Mouse (Mus musculus): ENCODE measurements around the gene Atp10b. TPM values are rescaled to one million over a fixed set of nuclear protein-coding genes. Genes with fewer than 3 reads are reported as not detected.

Gene Atp10b
- polyA plus RNA-seq, 1 experiment from 2014 or later: 0.04 TPM

DNA sequence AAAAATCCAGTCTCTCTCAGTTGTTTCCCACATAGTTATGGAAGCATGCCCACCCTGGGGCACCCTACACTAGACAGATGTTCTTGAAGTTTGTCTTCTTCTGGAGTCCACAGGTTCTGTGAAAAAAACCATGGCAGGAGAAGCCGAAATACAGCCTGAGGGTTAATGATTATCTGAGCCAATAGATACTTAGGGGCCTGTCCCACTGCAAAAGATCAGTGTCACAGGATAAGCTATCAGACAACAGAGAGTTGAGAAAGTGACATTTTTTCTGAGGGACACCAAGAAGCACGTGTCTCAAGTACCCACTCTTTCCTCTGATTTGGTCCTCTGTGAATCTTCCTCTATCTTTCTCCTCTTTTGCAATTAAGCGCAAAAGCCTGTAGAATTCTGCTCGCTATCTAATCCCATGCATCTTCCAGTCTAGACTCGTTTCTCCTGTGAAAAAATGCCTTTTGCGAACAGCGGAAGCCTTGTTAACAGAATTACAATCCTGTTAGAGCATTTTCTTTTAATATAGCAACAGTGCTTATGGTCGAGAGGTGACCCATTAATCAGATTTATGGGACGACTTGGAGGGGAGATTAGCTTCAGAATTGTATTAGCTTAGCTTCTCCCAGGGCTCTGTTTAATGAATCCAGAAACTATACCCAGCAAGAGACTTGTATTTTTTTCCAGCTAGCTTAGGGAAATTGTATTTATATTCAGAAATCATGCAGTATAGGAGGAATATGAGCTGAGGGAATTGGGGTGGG is 10.7 kb downstream of the Atp10b start:
- Histone ChIP-seq H3K4me3 (no peak overlapping the region), H3K27me3 (ENCODE audit: low read depth, poor library complexity, severe bottlenecking) (no peaks in the 10 kb centered on the region), H3K27ac (replicated peaks) (no peak overlapping the region), H3K9me3 (replicated peaks) (no peaks in the 10 kb centered on the region), H3K36me3 (no peaks in the 10 kb centered on the region), H3K4me1 (no peaks in the 10 kb centered on the region)
- DNase-seq (ENCODE audit: low spot score): no peak
- WGBS: 80% methylated on average over 9 of the region's 9 CpGs

DNA sequence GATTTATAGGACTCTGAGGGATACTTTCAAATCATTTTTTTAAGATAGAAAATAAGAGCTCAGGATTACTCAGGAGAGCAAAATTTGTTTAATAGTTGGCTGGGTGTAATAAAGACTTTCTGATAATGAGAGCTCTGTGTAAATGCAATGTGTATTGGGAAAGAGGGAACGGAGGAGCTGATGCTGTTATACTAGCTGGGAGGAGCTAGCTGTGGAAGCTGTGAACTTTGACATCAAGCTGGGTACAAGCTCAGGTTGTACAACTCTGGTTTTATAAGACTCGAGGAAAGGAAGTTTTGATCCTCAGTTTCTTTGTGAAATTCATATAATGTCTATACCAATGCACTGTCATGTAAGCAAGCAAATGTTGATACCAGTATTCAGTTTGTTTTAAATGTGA is 20.9 kb downstream of the Atp10b start:
- no peaks in the 10 kb centered on the region for H3K27me3 ChIP-seq (ENCODE audit: low read depth, poor library complexity, severe bottlenecking)
- WGBS: 85% methylated on average over 2 of the region's 2 CpGs
- no peak for DNase-seq (ENCODE audit: low spot score)

DNA sequence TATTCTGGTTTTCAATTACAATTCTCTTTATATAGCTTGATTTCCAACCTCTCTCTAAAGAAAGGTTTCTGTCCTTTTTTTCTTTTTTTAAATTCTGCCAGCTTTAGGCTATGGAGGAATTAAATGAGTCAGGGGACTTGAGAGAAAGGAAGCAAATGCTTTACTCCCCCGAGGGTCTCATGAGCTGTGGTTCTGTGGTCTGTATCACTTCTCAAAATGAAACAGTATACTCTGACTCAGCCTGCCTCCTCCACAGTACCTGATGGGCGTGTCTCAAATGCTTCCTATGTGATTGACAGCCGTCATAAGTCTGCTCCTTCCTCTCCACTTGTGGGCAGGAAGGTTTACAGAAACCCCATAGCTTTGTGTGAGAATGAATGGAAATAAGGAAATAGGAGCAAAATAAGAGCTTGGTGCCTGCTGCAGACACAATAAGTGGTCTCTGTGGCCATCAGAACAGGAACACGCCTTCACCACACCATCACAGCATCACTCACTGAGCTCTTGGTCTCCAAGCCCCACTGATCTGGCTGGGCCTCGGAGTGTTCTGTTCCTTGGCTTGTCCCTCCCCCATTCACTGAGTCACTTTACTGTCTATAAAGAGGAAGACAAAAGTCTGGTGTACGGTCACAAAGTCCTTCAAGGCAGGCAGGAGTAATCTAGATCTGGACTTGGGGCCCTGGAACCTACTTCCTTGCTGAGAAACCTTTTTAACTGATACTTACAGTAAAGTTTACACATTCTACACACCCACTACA is 24.9 kb downstream of the Atp10b start:
- no peaks in the 10 kb centered on the region for H3K9me3 ChIP-seq (replicated peaks)
- H3K4me1 ChIP-seq: no peaks in the 10 kb centered on the region
- no peaks in the 10 kb centered on the region for H3K36me3 ChIP-seq
- WGBS: 78% methylated on average over 6 of the region's 6 CpGs
- no peak overlapping the region for H3K27ac ChIP-seq (replicated peaks)
- H3K27me3 ChIP-seq (ENCODE audit: low read depth, poor library complexity, severe bottlenecking): no peaks in the 10 kb centered on the region
- no peak for DNase-seq (ENCODE audit: low spot score)
- no peak overlapping the region for H3K4me3 ChIP-seq

More for the DNA sequence above, 20.9 kb downstream of the Atp10b start:
- no peaks in the 10 kb centered on the region for H3K4me1 ChIP-seq
- H3K4me3 ChIP-seq: no peak overlapping the region
- no peak overlapping the region for H3K27ac ChIP-seq (replicated peaks)
- no peaks in the 10 kb centered on the region for H3K9me3 ChIP-seq (replicated peaks)
- no peaks in the 10 kb centered on the region for H3K36me3 ChIP-seq

DNA sequence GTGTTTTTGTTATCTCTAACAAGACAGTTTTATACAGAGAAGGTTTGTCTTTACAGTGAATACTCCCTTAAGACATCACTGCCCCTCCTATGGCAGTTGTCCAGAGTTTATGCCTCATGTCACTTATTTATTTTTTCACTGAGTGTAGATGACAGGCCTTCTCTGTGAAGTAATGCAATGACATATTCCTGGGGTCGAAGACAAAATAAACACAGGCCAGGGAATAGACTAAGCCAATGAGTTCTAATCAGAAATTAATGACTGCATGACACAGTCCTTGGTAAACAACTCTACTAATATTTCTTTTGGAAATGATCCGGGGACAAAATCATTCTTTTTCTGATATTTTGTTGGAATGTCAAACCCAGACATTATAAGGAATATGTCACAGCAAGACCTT is 32.7 kb downstream of the Atp10b start:
- DNase-seq (ENCODE audit: low spot score): no peak

DNA sequence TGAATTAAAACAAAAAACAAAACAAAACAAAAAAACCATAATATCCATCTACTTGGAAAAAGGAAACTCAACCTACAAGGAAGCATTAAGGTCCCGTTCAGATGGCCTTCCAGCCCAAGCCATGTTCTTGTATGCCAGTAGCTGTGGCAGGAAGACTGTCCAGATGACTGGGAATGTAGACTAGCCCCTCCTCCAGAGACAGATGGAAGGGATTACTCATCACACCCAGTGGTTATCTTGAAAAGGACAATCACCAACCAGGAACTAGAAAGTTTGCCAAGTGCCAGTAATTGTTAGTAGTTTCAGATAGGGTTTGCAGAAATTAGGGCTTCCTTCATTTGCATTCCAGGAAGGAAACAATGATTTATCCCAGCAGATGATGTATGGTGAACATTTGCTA is 33.1 kb downstream of the Atp10b start:
- H3K4me1 ChIP-seq: no peaks in the 10 kb centered on the region
- 65% methylated on average over 1 of the region's 1 CpGs for WGBS
- H3K9me3 ChIP-seq (replicated peaks): no peaks in the 10 kb centered on the region
- no peak overlapping the region for H3K4me3 ChIP-seq
- no peaks in the 10 kb centered on the region for H3K27me3 ChIP-seq (ENCODE audit: low read depth, poor library complexity, severe bottlenecking)
- H3K36me3 ChIP-seq: no peaks in the 10 kb centered on the region
- no peak for DNase-seq (ENCODE audit: low spot score)
- no peak overlapping the region for H3K27ac ChIP-seq (replicated peaks)

More for the DNA sequence above, 32.7 kb downstream of the Atp10b start:
- H3K4me1 ChIP-seq: no peaks in the 10 kb centered on the region
- no peak overlapping the region for H3K4me3 ChIP-seq
- no peaks in the 10 kb centered on the region for H3K9me3 ChIP-seq (replicated peaks)
- no peaks in the 10 kb centered on the region for H3K27me3 ChIP-seq (ENCODE audit: low read depth, poor library complexity, severe bottlenecking)
- no peak overlapping the region for H3K27ac ChIP-seq (replicated peaks)
- no peaks in the 10 kb centered on the region for H3K36me3 ChIP-seq
- WGBS: 79% methylated on average over 2 of the region's 2 CpGs

DNA sequence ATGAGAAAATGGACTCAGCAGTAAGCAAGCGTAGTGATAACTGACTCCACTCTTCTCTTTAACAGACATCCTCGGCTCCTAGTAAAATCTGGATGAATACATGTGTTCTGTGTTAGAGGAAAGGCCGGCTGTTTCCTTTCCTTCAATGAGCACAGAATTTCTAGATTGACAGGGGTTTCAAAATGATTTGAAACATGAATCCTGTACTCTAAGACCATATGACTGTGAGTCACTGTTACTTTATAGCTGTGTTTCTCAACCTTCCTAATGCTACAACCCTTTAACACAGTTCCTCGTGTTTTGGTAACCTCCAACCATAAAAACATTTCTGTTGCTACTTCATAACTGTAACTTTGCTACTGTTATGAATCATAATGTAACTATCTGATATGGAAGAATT is 33.8 kb downstream of the Atp10b start:
- no peaks in the 10 kb centered on the region for H3K9me3 ChIP-seq (replicated peaks)
- no peak overlapping the region for H3K4me3 ChIP-seq
- no peak overlapping the region for H3K27ac ChIP-seq (replicated peaks)
- H3K27me3 ChIP-seq (ENCODE audit: low read depth, poor library complexity, severe bottlenecking): no peaks in the 10 kb centered on the region
- 84% methylated on average over 4 of the region's 4 CpGs for WGBS
- DNase-seq (ENCODE audit: low spot score): no peak
- H3K36me3 ChIP-seq: no peaks in the 10 kb centered on the region
- H3K4me1 ChIP-seq: no peaks in the 10 kb centered on the region

DNA sequence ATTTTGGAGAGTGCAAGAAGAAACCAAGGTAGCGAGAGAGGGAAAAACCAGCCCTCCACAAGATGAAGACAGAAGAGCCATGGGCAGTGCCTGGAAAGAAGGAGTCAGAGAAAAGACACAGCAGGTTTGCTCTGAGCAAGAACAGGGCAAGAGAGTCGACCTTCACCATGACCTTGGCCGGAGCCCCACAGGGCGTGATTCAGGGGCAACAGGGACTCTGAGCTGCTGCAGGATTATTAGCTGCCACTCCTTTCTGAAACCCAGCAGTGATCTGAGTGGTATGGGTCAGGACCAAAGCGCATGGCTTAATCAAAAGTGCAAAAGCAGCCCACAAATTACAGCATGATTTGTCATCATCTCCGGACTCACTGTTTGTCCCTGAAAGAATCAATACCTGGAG is 36.6 kb downstream of the Atp10b start:
- no peaks in the 10 kb centered on the region for H3K27me3 ChIP-seq (ENCODE audit: low read depth, poor library complexity, severe bottlenecking)
- no peak for DNase-seq (ENCODE audit: low spot score)
- WGBS: 71% methylated on average over 6 of the region's 6 CpGs
- H3K9me3 ChIP-seq (replicated peaks): no peaks in the 10 kb centered on the region
- H3K36me3 ChIP-seq: no peaks in the 10 kb centered on the region
- H3K27ac ChIP-seq (replicated peaks): no peak overlapping the region
- no peak overlapping the region for H3K4me3 ChIP-seq
- no peaks in the 10 kb centered on the region for H3K4me1 ChIP-seq

DNA sequence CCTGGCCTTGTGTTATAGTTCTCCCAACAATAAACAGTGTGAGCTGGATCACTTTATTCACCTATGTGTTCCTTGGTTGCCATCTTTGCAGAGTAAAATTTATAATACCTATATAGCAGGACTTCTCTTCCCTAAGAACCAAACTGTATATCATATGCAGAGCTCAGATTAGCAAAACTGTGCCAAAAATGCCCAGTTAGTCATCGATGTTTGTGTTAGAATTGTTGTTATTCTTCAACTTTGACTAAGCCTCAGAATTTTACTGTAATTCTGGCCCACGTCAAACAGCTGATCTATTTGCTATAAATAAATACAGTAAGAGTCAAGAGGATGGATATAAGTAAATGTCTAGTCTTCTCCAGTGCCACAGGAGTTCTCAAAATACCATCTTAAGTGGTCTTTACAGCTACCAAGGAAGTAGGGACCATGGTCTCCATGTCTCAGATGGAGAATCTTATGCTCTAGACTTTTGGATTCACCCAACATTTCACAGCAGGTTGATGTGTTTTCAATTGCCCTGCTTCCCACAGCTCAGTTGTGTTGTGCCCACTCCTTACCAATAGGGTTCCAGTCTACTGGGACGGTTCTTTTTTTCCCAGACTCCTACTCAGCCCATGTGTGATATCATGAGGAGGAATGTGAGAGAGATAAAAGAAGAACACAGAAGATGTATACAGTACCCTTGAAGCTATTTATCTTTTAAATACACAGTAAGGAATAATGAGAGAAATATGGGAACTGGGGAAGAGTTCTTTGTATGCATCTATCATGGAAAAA is 40.3 kb downstream of the Atp10b start:
- H3K4me1 ChIP-seq: no peaks in the 10 kb centered on the region
- no peak overlapping the region for H3K27ac ChIP-seq (replicated peaks)
- 91% methylated on average over 3 of the region's 3 CpGs for WGBS
- H3K36me3 ChIP-seq: no peaks in the 10 kb centered on the region
- H3K4me3 ChIP-seq: no peak overlapping the region
- no peak for DNase-seq (ENCODE audit: low spot score)
- no peaks in the 10 kb centered on the region for H3K27me3 ChIP-seq (ENCODE audit: low read depth, poor library complexity, severe bottlenecking)
- no peaks in the 10 kb centered on the region for H3K9me3 ChIP-seq (replicated peaks)

DNA sequence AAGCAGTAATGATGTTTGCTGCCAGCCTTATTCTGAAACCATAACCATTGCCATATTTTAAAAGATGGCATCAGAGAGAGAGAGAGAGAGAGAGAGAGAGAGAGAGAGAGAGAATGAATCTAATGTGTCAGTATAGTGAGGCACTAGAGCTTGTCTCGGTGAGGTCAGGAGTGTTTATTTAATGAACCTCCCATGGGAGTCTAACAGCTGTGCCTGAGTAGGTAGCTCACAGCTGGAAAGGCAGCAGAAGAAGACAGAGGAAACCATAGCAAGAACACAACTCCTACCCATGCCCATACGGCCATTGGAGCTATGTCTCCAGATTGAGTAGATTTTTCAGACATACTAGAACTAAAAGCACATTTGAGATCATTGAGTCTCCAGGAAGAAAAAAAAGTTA is 49.1 kb downstream of the Atp10b start:
- H3K4me1 ChIP-seq: no peaks in the 10 kb centered on the region
- 76% methylated on average over 2 of the region's 2 CpGs for WGBS
- DNase-seq (ENCODE audit: low spot score): no peak

DNA sequence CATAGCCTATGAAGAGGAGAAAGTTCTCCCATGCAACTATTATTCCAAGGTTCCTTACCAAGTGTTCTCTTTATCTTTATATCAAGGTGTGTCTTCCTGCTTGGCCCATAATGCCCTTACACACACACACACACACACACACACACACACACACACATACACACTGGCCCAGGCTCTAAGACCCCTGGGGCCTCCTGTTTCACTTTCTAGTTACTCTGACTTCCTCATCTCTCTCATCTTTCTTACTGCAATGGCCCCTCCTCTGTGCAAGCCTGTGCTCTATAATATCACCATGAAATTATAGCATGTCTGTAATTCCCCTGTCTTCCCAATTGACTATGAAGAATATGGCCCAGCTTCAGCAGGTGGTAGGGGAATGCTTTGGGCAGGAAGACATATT is 49.7 kb downstream of the Atp10b start:
- no peaks in the 10 kb centered on the region for H3K36me3 ChIP-seq

More for the DNA sequence above, 49.1 kb downstream of the Atp10b start:
- Histone ChIP-seq H3K27me3 (ENCODE audit: low read depth, poor library complexity, severe bottlenecking) (no peaks in the 10 kb centered on the region), H3K27ac (replicated peaks) (no peak overlapping the region), H3K4me3 (no peak overlapping the region), H3K36me3 (no peaks in the 10 kb centered on the region), H3K9me3 (replicated peaks) (no peaks in the 10 kb centered on the region)

DNA sequence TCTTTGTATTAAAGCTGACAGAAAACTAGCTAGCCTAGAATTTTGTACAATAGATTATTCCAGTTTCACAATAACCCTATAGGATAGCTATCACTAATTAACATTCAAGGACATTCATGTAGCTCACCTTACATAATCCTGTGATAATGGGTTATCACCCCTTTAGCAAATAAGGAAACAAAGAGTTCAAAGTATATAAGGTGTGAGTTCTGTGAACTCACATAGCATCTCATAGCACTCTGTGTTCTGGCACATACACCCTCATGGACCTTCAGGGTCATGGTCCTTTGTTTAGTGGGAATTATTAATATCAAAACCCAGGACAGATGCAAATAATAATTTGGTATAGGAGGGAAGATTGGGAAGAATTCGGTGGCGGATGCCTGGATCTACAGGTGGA is 50.4 kb downstream of the Atp10b start:
- no peaks in the 10 kb centered on the region for H3K27me3 ChIP-seq (ENCODE audit: low read depth, poor library complexity, severe bottlenecking)
- H3K36me3 ChIP-seq: no peaks in the 10 kb centered on the region
- WGBS: 95% methylated on average over 2 of the region's 2 CpGs
- H3K4me1 ChIP-seq: no peaks in the 10 kb centered on the region
- DNase-seq (ENCODE audit: low spot score): no peak
- no peak overlapping the region for H3K27ac ChIP-seq (replicated peaks)
- H3K9me3 ChIP-seq (replicated peaks): no peaks in the 10 kb centered on the region
- no peak overlapping the region for H3K4me3 ChIP-seq

More for the DNA sequence above, 49.7 kb downstream of the Atp10b start:
- H3K4me1 ChIP-seq: no peaks in the 10 kb centered on the region
- H3K27ac ChIP-seq (replicated peaks): no peak overlapping the region
- H3K4me3 ChIP-seq: no peak overlapping the region
- no peaks in the 10 kb centered on the region for H3K9me3 ChIP-seq (replicated peaks)
- H3K27me3 ChIP-seq (ENCODE audit: low read depth, poor library complexity, severe bottlenecking): no peaks in the 10 kb centered on the region
- no peak for DNase-seq (ENCODE audit: low spot score)

DNA sequence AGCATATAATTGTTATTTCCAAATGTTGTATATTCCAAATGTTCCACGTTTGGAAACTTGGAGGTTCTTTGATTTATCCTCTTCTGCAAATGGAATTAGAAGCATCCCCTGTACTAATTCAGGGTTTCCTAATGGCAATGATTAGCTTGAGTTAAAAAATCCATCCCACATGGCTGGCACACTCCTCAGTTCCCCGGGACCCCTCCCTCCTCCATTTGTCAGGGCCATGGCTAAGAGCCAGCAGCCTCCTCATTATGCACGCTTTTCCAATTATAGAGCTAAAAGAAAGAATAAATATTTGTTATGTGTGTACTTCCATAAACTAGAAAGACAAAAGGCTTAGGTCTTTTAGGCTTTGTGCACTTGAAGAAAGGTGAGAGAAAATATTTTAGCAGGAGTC is 53.9 kb downstream of the Atp10b start:
- 88% methylated on average over 3 of the region's 3 CpGs for whole genome bisulfite sequencing
- Histone ChIP-seq H3K27me3 (ENCODE audit: low read depth, poor library complexity, severe bottlenecking) (no peaks in the 10 kb centered on the region), H3K36me3 (no peaks in the 10 kb centered on the region), H3K4me3 (no peak overlapping the region), H3K4me1 (no peaks in the 10 kb centered on the region), H3K27ac (replicated peaks) (no peak overlapping the region), H3K9me3 (replicated peaks) (no peaks in the 10 kb centered on the region)
- DNase-seq (ENCODE audit: low spot score): no peak

DNA sequence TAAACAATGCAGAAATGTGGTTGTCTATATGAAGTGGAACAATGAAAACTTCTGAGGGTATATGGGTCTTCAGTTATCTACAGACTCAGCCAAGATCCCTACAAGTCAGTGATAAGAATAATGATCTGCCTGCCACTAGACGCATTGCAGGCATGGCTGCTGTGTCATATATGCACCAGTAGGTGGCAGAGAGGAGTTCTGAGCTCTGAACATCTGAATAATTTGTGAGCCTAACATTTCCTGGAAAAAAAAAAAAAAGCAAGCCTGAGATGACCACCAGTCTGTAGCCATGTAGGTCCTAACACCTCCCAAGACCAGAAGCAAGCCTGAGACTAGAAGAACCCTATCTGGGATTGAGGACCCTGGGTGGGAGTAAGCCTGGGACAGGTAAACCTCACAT is 63.5 kb downstream of the Atp10b start:
- no peak overlapping the region for H3K27ac ChIP-seq (replicated peaks)
- no peaks in the 10 kb centered on the region for H3K36me3 ChIP-seq
- WGBS: 38% methylated on average over 1 of the region's 1 CpGs
- H3K27me3 ChIP-seq (ENCODE audit: low read depth, poor library complexity, severe bottlenecking): no peaks in the 10 kb centered on the region
- H3K4me1 ChIP-seq: no peaks in the 10 kb centered on the region
- H3K9me3 ChIP-seq (replicated peaks): no peaks in the 10 kb centered on the region
- no peak for DNase-seq (ENCODE audit: low spot score)
- H3K4me3 ChIP-seq: no peak overlapping the region

All from midbrain, embryonic 10.5 days (tissue).